Mouse (Mus musculus) liver, embryonic 14.5 days (tissue): ENCODE results near the gene Tubb2b.

ENCODE experiments used
- CTCF ChIP-seq: IDR thresholded peaks from 2 replicates; pipeline ENCODE4 v1.5.1; 2016; ENCODE audit warnings: antibody characterized with exemption, low read depth, control low read depth
- EP300 ChIP-seq: IDR thresholded peaks from 2 replicates; pipeline ENCODE4 v1.6.1; 2016; ENCODE audit warnings: antibody characterized with exemption, low read depth

GRCm38 (mm10) chr13:34084026-34084750 is 46.1 kb downstream of the Tubb2b start:
- no peak for TF ChIP-seq EP300
- TF ChIP-seq CTCF = no peak
